Mouse (Mus musculus): ENCODE results near the gene Itgb1bp1.

Itgb1bp1 gene

DNA sequence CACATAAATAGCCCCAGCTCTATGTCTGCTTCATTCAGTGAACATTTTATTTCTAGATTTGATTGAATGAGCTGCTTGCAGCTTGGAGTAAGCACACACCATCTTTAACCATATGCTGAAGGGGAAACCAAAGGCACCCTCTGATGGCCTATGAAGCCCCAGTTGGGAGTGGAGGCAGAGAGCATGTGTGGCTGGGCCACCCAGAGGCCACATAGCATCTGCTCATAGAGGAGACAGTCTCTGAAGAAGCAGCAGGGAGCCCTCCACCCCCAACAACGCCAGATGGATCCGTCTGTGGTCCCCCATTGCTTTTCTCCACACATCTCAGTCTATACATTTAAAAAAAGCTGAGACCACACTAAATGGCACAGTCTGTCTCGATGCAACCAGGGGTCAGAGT is 44.1 kb downstream of the Itgb1bp1 start:
- no peak for DNase-seq

DNA sequence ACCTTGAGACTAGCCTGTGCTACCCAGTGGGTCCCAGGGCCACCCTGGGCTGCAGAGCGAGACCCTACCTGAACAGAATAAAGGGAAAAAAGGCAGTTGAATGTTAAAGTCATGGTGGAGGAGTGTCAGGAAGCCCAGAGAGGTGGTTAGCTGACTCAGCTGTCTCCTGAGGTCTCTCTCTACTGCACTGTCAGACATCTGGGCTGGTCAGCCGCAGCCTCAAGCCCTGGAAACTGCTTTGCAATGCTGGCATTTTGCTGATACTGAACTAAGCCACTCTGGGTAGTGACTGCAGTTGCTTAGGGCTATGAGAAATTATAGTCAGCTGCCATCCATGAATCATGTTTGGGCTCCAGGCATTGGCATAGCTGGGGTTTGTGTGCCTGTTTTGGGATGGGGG is 51.5 kb downstream of the Itgb1bp1 start:
- DNase-seq: no peak

DNA sequence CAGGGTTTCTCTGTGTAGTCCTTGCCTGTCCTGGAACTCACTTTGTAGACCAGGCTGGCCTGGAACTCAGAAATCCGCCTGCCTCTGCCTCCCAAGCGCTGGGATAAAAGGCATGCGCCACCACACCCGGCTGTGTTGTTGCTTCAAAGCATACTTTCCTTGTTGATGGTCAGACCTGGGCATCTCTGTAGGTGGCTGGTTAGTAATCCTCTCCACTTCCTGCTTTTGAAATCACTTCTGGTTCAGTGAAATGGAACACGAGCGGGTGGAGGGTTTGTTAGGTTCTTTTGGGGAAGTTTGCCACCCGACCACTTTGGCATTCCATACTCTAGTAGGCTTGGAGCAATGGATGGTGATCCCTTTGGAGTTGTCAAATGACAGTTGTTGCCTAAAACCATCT is 52.4 kb downstream of the Itgb1bp1 start:
- DNase-seq: no peak

DNA sequence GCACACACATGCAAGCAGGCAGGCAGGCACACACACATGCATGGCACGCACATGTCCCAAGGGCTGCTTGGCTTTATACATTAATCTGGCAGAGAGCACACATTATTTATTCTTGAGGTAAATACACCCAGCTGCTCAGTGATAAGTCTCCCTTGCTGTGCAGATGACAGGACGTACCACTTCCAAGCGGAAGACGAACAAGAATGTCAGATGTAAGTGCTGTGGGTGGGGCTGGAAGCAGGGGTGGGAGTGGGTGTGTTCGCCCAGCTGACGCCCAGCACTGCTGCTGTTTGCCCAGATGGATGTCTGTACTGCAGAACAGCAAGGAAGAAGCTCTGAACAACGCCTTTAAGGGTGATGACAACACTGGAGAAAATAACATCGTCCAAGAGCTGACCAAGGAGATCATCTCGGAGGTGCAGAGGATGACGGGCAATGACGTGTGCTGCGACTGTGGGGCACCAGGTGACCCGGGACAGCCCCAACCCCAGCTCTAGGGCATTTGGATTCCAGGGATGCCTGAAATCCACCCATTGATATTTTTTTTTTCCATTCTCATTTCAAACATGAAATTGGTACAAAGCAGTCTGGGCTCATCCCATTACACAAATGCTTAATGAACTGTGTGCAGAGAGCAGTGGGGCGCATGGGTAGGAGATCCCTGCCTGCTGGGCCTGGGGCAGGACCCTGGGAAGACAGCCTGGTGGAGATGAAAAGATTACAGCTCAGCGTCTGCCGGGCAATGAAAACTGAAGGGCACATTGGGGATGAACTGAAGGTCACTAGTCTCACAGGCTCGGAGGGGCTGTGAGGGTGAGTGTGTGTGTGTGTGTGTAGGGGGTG is 56.8 kb downstream of the Itgb1bp1 start:
- no peak for DNase-seq

DNA sequence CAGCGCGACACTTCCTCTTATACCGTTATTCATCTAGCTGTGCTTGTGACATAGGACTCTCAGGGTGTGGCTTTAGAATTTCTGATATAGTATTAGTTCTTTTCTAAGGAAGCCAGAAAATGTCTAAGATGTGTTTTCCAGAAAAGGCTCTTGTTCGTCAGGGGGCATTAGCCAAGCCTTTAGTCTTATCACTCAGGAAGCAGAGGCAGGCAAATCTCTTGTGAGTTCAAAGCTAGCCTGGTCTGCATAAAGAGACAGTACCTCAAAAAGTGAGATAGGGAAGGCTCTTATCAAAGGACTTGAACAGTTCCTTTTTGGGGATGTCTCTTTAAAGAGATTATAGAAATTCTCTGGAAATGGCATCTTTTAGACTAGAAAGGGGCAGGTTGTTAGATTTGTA is 57.4 kb downstream of the Itgb1bp1 start:
- DNase-seq: no peak

DNA sequence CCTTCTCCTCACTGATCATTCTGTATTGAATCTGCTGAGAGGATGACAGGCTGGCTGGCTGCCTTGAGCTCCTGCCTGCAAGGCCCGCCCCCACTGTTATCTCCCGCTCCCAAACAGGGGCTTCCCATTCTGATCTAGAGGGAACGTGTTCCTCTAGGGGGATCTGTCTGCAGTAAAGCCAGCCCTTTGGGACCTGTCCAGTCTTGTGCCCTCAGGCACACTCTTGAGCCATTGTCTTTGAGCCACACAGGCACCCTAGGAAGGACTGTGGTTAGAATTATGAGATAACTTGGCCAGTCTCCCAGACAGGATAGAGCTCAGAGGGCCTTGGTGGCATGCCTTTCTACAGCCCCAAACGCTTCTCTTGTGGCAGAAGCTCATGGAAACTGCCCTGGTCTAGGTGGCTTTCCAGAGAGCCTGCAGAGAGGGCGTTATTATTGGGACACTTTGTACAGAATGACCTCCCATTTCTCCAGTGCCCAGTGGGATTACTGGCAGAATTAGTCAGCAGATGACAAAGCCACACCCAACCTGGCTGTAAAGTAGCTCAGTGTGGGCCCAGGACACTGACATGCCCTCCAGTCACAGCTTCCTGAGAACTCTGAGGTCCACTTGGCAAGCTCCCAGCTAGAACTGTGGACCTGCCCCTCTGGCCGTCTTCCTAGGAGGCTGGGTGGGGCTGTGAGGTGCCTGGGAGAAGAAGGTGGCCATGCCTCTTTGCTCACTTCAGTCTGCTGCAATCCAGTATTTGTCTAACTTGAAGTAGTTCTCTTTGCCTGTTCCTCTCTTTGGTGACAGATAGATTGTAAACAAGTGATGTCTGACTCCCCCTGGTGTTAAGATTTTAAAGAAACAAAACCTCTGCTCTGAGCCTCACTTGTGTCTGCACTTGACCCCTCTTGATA is 58.8 kb downstream of the Itgb1bp1 start:
- DNase-seq: peak; percentile 89

DNA sequence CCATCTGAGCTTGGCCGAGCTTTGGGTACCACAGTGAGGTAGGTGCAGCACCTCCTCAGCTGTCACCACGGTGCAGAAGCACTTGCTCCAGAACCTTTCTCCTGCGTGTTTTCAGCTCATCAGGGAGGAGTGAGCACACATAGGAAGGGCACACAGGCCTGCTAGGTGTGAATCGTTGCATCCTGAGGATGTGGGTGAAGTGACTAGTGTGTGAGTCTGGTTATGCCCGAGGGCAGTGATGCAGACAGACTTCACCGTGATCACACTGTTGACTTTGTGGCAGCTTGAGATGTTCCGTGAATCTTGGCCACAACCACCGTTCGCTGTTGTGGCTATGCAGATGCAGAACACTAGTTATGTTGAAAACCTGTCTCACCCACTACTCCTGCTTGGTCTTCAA is 59.8 kb downstream of the Itgb1bp1 start:
- no peak for DNase-seq

DNA sequence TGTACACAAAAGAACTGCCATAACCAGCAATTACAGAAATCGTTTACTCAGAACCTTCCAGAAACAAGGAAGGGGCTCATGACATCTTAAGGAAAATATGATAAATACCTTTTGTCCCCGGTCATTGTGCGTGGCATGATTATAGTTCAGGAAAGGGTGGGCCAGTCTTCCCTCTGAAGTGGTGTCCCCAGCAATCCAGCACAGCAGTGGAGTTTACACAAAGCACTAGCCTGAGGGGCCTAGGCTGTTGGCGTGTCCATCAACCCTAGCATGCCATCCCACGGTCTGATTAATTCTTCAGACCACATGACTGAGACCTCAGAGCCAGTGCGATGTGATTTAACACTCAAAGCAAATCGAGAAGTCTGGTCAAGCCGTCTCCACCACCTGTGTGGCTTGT is 60.7 kb downstream of the Itgb1bp1 start:
- peak; percentile 31 for DNase-seq

DNA sequence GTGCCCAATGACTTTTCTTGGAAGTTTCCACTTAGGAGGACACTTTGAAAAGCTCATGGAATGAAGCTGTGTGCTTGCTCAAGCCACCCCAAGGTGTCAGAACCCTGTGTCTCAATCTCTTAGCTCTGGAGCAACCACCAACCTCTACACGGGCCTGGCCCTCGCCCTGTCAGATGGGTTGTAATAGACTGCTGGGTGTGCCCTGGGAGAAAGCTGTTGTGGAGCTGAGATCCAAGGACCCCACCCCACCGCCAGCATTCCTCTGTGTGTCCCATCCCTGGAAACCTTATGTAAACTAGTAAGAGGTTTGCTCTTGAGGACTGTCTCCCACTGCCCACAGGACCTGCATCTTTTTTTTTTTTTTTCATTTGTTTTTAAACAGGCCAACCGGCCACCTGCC is 62.2 kb downstream of the Itgb1bp1 start:
- no peak for DNase-seq

DNA sequence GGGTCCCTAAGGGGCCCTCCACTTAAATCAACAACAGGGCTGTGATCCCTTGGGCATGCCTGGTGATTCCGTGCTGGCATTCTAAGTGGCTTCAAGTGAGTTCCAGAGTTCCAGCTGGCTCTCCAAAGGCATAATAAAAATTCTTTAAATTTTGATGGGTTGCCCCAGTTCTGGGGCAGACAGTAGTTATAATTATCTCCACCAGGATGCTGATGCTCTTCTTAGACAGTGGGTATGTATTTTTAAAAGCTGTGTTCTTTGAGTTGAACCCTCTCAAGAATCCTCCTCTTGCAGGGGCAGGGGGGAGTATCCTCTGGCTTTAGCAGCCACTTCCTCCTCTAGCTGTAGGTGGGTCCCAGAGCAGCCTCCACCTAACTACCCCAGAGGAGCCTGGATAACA is 65.5 kb downstream of the Itgb1bp1 start:
- no peak for DNase-seq

DNA sequence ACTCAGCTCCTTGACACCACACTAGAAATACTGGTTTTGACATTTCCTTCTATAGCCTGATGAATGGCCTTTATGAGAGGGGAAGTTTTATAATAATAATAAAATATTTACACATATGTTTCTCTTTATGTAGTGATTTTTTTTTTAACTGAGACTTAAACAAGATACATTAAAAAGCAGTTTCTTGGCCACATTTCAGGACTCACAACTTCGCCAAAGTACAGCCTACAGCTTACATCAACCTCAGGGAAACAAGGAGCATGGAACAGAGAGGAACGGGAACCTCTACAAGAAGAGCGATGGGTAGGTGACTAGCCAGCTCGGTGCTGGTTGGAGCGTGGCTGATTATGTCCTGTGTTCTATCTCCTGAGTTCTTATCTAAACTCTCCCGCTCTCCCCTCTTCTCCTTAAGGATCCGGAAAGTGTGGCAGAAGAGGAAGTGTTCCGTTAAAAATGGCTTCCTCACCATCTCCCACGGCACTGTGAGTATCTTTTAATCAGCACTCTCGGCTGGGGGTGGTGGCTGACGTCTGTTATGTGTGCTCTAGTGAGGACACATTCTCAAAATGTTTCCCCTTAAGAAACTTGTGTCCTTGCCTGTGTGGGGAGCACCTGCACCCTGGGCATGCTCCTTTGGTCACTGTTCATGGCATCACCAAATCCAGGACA is 68.2 kb downstream of the Itgb1bp1 start:
- DNase-seq: no peak

DNA sequence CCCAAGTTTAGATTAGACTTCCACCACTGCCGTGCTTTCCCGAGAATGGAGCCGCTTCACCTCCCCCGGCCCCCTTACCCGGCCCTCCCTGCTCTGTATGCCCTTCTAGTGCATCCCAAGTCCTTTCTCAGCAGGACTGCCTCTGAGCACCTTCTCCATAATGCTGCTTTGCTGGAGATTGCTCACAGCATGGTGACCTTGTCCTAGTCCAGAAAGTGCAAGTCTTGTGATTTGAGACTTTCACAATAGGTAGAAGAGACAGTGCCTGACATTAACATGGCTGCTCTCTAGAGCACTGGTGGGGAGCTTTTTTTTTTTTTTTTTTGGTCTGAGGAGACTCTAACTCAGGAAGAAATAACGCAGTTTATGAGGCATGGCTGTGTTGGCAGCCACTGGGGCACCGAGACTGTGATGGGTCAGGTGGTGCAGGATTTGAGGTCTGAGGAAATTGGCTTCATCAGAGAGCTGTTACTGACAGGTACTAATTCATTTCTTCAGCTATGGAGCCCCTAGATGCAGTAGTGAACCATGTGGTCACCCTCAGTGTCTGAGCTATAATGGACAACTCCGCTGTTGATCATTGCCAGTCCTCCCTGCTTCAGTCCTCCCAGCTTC is 71.4 kb downstream of the Itgb1bp1 start:
- DNase-seq: no peak

DNA sequence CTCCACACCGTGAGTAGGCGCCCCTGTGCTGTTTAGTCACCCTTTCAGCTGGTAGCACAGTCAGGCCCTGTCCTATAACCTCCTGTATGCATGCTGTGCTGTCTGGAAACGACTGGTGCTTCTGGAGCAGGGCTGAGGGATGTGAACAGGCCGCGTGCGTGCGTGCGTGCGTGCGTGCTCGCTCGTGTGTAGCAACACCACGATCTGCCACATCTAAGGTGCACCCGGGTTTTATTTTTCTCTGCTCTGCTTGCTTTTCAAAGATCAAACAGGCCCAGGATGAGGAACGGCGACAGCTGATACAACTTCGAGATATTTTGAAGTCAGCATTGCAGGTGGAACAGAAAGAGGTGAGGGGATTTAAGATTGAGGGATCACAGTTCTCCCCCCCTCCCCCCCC is 73.2 kb downstream of the Itgb1bp1 start:
- no peak for DNase-seq

DNA sequence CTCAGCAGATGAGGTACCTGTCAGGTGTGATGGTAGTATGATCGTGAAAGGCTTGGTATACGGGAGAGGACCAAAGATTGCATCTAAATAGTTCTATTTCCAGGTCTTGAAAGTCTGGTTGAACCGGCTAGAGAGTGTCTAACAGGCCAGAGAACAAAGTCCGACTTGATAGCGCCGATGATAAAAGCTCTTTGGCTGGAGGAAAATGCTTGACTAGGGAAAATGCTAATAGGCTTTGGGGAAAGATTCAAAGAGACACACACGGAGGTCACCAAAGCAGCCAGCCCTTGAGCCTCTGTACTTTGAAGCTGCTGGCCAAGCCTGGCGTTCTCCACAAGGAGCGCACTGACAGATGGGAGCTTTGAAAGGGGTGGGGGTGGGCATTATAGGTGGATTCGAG is 76.8 kb downstream of the Itgb1bp1 start:
- no peak for DNase-seq

DNA sequence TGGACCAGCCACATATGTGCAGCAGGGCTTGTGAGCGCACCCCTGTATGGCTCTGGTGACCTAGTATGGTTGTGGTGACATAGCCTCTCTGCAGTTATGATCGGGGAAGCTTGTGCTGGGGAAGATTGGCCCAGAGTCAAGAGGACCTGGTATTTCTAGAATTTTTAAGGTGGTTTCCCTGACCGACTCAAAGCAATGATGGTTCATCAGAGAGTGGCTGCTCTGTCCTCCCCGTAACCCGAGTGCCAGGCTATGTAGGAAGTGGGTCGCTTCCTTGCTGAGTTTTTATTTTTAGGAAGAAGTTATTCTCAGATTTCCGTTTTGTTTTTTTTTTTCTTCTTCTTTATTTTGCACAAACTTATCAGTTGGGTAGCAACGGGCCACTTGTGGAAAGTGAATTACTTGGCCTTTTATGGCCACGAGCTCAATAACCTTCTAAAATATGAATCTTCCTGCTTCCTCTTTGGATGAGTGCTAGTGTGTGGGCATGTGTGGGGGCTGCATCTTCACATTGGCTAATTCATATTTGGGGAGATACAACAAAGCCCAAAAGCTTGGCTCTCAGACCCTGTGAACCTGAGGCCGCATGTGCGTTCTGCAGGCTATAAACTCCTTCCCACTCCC is 77.8 kb downstream of the Itgb1bp1 start:
- no peak for DNase-seq

DNA sequence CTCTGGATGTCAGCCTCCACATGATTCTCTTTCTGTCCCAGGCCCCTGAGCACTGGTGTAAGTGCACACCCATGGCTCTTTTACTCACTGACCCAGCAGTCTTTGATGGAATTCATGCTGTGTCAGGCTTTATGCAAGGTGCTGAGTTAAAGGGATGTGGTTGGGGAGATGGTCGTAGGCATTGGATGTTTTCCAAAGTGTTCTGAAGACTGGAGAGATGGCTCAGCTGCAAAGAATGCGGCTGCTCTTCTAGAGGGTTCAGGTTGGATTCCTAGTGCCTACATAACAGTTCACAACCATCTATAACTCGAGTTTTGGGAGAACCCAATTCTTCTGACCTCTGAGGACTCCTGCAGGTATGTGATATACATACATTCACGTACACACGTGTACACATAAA is 78.7 kb downstream of the Itgb1bp1 start:
- DNase-seq: no peak

DNA sequence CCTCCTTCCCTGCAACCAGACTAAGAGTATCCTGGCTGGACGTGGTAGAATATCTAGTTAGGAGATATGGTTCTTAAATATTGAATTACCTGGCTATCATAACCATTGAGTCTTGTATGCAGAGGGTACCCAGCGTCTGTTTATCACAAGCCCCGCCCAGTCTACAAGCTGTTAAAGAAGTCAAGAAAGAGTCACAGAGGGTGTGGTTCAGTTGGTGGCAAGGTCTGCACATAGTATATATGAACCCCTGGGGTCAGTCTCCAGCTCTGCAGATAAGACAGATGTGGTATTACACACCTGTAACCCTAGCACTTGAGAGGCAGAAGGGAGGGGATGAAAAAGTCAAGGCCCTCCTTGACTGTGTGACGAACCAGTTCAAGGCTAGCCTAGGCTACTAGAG is 80.3 kb downstream of the Itgb1bp1 start:
- no peak for DNase-seq

DNA sequence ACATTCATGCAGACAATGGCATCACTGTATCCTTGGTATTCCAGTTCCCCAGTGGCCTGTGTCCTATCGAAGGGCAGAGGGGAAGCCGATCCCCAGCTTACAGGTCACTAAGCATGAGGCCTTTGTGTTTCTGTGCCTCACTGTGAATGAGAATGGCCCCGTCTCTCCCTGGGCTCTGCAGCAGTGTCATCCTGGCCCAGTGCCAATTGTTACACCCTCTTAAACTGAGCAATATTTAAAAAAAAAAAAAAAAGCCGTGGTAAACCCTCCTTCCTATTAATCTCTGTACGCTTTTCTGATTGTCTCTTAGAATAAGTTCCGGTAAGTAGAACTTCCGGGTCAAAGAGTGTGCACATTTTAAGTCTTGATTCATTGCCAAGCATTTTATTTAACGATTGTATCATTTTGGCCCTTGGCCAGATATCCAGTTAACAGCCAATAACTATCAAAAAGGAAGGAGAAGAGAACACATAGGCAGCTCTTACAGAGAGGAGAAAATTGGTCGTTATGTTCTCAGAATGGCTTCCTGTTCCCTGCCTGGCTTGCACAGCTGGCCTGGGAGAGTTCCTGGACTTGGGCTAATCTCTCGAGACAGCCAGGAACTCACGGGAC is 81.3 kb downstream of the Itgb1bp1 start:
- DNase-seq: peak; percentile 66

DNA sequence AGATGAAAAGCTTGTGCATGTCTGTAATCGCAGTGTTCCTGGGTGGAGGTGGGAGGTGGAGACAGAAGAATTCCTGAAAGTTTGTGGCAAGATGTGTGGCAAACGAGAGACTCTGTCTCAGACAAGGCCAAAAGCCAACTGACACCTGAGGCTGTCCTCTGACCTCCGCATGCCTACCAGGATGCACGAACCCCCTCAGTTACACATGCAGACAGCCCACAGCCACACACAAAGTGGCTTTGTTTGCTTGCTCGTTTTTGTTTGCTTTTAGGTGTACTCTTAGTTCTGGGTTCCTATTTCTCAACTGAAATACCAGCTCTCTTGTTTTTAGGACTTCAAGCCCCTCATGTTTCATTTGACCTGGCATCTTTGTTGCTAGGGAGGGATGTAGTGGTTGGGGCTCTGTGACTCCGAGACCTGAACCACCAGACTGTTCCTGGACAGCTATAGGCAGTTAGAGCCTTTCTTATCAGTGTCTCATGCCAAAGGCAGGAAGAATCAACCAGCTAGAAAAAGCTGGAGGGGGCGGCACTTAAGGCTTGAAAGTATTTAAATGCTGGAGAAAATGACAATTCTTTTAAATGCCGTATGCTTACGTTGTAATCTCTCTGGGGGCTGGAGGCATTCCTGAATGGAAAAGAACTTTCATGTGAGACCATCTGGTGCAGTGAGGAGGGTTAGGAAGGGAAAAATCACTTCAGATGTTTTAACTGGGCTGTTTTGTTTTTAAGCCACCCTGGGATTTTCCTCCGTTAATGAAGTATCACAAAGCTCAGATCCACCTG is 84.4 kb downstream of the Itgb1bp1 start:
- DNase-seq: no peak

DNA sequence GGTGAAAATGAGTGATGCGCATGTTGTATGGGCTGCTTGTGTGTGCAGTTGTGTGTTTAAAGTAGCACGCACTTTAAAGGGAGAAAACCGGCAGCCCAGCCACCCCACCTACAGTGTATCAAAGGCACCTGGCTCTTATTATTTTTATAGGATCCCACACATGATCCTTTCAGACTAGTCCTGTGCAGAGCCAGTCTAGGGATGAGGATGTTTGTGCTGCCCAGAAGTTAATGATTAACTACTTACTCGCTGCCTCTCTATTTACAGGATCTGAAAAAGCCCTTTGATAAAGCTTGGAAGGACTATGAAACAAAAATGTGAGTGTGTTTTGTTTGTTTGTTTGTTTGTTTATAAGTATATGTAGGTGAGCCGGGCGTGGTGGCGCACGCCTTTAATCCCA is 85.5 kb downstream of the Itgb1bp1 start:
- DNase-seq: no peak

DNA sequence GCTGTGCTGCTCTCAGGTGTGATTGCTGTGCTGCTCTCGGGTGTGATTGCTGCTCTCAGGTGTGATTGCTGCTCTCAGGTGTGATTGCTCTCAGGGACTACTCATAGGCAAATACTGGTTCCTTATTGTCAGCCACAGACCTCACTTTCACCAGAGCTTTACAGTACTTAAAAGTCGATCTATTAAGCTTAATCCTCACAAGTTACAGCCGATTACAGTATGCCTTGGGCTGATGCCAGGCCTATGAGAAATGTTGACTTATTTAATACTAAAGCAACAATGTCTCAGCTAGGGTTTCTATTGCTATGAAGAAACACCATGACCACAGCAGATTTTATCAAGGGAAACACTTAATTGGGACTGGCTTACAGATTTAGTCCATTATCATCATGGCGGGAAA is 89.7 kb downstream of the Itgb1bp1 start:
- no peak for DNase-seq

Data from kidney, postnatal 14 days (tissue).